Mouse (Mus musculus) kidney, adult 2 months (tissue): ENCODE data around the gene Nkg7.

ENCODE experiments used
- CTCF ChIP-seq: fragments of 200-500 bp; conservative IDR thresholded peaks from 2 replicates; pipeline ENCODE4 v1.5.1; 2011; ENCODE audit warnings: low read depth, mild to moderate bottlenecking, control low read depth, low read length, moderate library complexity, mixed read lengths; ENCODE audit not compliant: insufficient read depth, insufficient read length
- POLR2A ChIP-seq: fragments of 200-500 bp; IDR thresholded peaks from one replicate; pipeline ENCODE4 v1.6.1; 2011; ENCODE audit warnings: low read depth, low read length, control low read depth

GRCm38 (mm10) chr7:43402718-43403117, 34.2 kb upstream of the Nkg7 start:
- TF ChIP-seq POLR2A = no peak
- no peak for TF ChIP-seq CTCF
